Mouse (Mus musculus) left cerebral cortex, adult 11 months (tissue): ENCODE results near the gene Zfand3.

ENCODE experiments used
- DNase-seq: peaks from one replicate; pipeline ENCODE4 v3.0.0; 2022; ENCODE audit warnings: low spot score

Gene Zfand3

GRCm38 (mm10) chr17:30154144-30154543 lies 149.6 kb downstream of the Zfand3 start:
- no peak for DNase-seq

DNA sequence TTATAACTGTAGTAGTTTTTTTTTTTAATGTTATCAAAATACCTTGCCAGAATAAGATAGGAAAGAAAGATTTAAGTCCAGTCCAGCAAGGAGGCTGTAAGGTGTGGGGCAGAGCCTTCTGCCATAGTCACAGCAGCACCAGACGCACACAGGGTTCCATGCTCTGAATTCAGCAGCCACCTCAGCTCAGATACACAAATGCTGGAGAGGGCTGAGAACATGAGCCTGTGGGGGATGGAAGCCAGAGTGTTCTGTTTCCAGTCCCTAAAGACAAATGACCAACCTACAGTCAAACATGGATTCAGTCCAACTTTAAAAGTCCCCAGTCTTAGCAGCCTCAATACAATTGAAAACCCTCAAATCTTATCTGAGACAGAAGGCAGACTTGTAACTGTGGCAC lies 150.3 kb downstream of the Zfand3 start:
- DNase-seq, result no peak

GRCm38 (mm10) chr17:30155411-30155925 lies 150.9 kb downstream of the Zfand3 start:
- DNase-seq, result no peak

- no peak for DNase-seq
These were observed 154.0 kb downstream of the Zfand3 start for GRCm38 (mm10) chr17:30158419-30159108.

DNA sequence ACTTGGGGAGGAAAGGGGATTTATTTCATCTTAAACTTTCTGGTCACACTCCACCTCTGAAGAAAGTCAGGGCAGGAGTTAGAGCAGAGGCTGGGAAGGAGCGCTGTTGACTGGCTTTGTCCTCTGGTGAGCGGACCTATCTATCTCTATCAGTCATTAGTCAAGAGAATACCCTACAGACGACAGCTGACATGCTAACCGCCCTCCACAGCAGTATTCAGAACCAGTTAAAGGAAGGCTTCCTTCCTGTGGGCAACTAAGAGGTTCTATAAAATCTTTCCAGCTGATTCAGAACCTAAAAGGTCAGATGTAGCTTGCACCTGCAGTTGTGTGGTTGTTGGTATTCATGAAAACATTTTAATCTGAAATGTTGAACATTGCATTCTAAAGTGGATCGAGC lies 154.8 kb downstream of the Zfand3 start:
- DNase-seq, result no peak

DNA sequence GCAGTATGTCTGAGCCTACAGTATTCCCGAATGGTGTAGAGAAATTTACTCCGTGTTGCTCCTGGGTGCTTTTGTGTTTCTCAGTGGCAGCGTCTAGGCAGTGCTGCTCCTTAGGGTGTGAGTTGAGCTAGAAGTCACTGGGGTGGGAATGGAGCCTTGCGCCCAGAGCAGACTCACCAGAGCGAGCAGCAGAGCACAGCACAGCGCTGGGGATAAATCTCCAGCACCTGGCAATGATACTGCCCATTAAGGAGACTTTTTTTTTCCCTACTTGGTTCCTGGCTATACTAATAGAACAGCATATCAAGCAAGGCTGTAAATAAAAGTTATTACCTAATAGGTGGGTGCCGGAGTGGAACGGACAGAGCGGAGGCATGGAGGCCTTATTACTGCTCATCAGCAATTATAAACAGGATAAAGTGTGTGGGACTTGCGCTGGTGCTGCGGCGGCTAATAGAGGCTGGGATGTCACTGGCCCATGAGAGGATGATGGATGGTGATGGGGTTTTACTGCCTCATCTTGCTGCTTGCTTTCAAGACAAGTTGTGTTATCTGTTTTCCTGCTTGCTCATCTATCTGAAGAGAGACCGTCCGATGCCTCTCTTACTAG lies 156.4 kb downstream of the Zfand3 start:
- no peak for DNase-seq

- no peak for DNase-seq
These were observed 158.4 kb downstream of the Zfand3 start for GRCm38 (mm10) chr17:30162983-30163382.

- DNase-seq, result no peak
These were observed 159.3 kb downstream of the Zfand3 start for GRCm38 (mm10) chr17:30163793-30164192.

- DNase-seq, result no peak
These were observed 160.3 kb downstream of the Zfand3 start for GRCm38 (mm10) chr17:30164818-30165217.

DNA sequence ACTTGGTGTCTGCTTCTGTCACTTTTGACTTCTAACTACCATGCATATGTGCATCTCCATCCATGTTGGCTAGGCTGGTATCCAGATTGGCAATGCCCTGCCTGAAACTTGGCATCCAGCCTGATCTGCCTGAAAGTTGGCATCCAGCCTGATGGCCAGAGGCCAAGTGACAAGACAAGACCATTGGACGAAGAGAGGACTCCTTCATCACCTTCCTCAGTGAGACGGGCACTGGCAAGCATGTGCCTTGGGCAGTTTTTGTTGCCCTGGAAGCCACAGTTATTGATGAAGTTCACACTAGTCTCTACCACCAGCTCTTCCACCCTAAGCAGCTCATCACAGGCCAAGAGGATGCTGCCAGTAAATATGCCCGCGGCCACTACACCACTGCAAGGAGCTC lies 172.9 kb downstream of the Zfand3 start:
- DNase-seq, result no peak

DNA sequence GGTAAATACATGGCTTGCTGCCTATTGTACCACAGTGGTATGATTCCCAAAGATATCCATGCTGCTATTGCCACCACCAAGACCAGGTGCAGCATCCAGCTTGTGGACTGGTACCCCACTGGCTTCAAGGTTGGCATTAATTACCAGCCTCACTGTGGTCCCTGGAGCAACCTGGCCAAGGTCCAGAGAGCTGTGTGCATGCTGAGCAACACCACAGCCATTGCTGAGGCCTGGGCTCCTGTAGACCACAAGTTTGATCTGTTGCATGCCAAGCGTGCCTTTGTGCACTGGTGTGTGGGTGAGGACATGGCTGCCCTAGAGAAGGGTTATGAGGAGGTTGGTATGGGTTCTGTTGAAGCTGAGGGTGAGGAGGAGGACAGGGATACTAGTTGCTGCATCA lies 173.9 kb downstream of the Zfand3 start:
- DNase-seq, result no peak

DNA sequence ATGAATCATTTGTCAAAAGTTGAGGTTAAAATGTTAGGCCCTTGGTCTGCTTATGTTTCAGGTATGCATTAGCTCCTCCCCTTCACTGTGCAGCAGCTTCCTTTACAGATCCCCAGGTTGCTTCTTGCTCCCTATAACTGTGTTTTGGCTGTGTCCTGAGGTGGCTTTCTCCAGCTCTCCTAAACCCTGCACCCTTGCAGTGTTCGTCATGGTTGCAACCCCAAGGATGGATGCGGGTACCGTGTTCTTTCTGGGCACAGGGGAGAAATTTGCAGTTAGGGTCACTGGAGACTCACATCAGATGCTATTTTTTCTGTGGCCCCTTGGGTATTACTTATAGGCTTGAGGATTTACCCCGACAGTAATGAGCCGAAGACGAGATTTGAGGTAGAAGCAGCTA lies 175.7 kb downstream of the Zfand3 start:
- DNase-seq, result no peak

GRCm38 (mm10) chr17:30181554-30181953 lies 177.0 kb downstream of the Zfand3 start:
- no peak for DNase-seq

GRCm38 (mm10) chr17:30182063-30182462 lies 177.5 kb downstream of the Zfand3 start:
- no peak for DNase-seq

- DNase-seq, result no peak
These were observed 179.0 kb downstream of the Zfand3 start for GRCm38 (mm10) chr17:30183561-30183960.

- no peak for DNase-seq
These were observed 182.6 kb downstream of the Zfand3 start for GRCm38 (mm10) chr17:30187154-30187553.

DNA sequence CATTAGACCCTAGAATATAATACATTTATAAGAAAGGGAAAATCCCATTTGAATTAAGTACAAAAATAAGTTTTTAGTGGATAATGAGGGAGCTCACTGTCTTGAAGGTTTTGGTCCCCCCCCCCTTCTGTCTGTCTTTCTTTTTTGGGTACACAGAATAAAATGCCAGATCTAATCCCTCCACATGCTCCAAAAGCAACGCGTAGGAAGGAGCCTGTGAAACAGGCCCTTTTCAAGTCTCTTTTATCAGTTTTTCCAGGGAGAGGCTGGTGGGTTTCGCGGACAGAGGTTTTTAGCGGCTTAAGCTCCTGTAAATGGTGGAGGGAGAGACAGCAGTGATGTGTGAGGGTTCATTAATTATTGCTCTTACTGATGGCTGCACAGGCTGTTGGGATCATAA lies 183.0 kb downstream of the Zfand3 start:
- no peak for DNase-seq

DNA sequence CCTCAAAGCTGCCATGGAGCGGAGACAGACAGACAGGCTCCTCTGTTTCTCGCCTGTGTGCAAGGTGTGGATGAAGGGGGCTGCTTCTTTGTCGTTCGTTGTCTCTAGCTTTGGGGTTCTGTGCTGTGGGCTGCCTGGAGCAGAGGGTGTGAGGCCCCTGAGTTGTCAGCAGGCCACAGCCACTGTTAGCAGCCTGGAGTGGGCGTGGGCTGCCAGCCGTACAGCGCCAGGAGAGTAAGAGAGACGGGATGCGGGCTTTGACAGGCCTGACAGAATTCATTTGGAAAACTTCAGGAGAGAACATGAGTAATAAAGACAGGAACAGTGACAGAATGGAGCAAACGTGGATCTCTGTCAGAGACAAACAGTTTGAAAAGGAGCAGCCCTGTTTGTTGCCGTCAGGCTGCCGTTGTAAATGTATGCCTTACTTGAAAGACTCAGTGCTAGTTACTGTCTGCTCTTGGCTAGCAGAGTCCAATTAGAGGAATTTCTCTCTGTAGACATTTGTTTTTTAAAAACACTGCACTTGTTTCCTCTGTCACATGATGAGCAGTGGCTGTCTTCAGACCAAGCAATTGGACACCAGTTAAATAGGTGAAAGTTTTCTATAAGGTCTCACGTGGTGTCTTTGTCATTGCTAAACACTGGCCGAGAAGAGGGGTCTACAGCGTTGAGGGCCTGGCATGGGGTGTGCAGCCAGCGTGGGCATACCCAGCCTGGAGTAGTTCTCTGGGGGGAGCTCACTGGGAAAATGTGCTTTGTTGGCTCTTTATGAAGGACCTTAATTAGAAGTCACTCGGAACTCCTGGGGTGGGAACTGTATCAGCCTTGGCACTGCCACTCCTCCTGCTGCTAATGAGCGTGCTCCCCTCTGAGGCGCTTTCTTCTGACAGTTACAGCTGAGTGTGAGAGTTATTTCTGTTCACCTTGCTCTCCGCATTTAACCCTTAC lies 183.8 kb downstream of the Zfand3 start:
- DNase-seq, result no peak

DNA sequence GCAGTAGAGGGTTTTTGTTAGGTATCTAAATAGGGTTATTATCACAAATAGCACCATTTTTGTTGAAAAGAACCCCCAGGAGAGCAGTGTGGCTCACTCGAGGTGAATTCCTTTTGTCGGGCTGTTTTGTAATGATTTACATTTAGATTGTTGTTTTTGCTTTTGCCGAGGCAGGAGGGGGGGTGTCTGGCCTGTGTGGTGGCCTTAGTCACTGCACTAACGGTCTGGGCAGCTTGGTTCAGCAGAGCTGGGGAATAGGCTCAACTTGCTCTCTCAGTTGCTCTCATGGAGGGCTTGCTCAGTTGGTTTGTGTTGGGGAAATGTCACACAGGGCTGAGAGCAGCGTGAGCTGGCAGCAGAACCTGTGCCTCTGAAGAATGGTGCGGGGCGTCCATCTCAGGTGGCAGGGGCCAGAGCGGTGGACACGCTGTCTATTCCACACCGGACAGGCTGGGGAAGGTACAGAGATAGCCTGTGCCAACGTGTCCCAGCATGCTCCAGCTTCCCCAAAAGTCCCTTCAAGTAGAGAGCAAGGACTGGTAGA lies 186.6 kb downstream of the Zfand3 start:
- DNase-seq, result no peak

- no peak for DNase-seq
These were observed 188.0 kb downstream of the Zfand3 start for GRCm38 (mm10) chr17:30192416-30193005.

- DNase-seq, result no peak
These were observed 189.1 kb downstream of the Zfand3 start for GRCm38 (mm10) chr17:30193615-30194014.

DNA sequence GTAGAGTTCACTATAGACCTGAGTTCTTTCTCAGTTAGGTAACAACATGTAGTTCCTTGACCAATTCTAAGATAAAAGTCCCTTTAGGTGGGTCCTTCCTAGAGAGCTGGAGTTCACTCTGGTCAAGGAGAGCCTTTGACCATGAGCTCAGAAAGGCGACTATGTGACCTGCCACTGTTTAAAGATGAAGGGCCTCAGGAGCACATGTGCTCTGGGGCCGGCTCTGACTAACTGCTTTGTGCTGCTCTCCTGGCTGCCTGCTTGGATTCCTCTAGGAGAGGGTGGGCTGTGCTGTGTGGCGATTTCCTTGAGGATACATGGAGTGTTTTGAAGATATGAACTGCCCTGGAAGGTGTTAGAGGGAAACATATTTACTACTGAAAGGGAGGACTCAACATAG lies 189.6 kb downstream of the Zfand3 start:
- no peak for DNase-seq
